Mouse (Mus musculus): ENCODE data around the gene Tmpo. TPM values are rescaled to one million over a fixed set of nuclear protein-coding genes. Genes with fewer than 3 reads are reported as not detected.
A peak's percentile ranks its signal among the peaks of the same experiment; 100 is the strongest.
"Not testable (repeated sequence)": the region's sequence is repeated elsewhere in the genome, so short reads cannot be mapped to it uniquely, and the experiment has no call there.

Tmpo gene
- total RNA-seq, 2 experiments from 2014 or later: 39.7 to 41.5 TPM

GRCm38 (mm10) chr10:91188684-91189287 lies 7.7 kb upstream of the Tmpo start:
- intact Hi-C loops (cut with DNase I): loop anchor here (2.0 kb wide), 1 partner anchor 18 kb away; no protein-coding TSS in a partner anchor
- DNase-seq (ENCODE audit: low spot score in 2 of 2): no peak

GRCm38 (mm10) chr10:91187872-91188271 lies 6.8 kb upstream of the Tmpo start:
- DNase-seq (ENCODE audit: low spot score in 2 of 2): peak; percentile 91 to 95
- intact Hi-C loops (cut with DNase I): loop anchor here (2.0 kb wide), 1 partner anchor 17 kb away; no protein-coding TSS in a partner anchor

GRCm38 (mm10) chr10:91187349-91187748 lies 6.2 kb upstream of the Tmpo start:
- intact Hi-C loops (cut with DNase I): no loop called here
- DNase-seq (ENCODE audit: low spot score in 2 of 2): no peak

GRCm38 (mm10) chr10:91185721-91186120 lies 4.6 kb upstream of the Tmpo start:
- intact Hi-C loops (cut with DNase I): no loop called here
- no peak for DNase-seq (ENCODE audit: low spot score in 2 of 2)

- DNase-seq (ENCODE audit: low spot score in 2 of 2); intact Hi-C loops (cut with DNase I): not testable (repeated sequence)
These were observed 3.8 kb upstream of the Tmpo start for GRCm38 (mm10) chr10:91184893-91185292.

- intact Hi-C loops (cut with DNase I): no loop called here
- DNase-seq (ENCODE audit: low spot score in 2 of 2): no peak
These were observed 2.2 kb upstream of the Tmpo start for GRCm38 (mm10) chr10:91183316-91183715.

- intact Hi-C loops (cut with DNase I): no loop called here
- DNase-seq (ENCODE audit: low spot score in 2 of 2): no peak
These were observed 1.3 kb upstream of the Tmpo start for GRCm38 (mm10) chr10:91182291-91182990.

GRCm38 (mm10) chr10:91181461-91182288 lies 560 bp upstream of the Tmpo start:
- peak; percentile 97 to 98 for DNase-seq (ENCODE audit: low spot score in 2 of 2)
- intact Hi-C loops (cut with DNase I): loop anchor here (1.0 kb wide), 1 partner anchor 10 kb away; no protein-coding TSS in a partner anchor

- intact Hi-C loops (cut with DNase I): no loop called here
- DNase-seq (ENCODE audit: low spot score in 2 of 2): no peak
These were observed 814 bp downstream of the Tmpo start for GRCm38 (mm10) chr10:91180301-91180700.

GRCm38 (mm10) chr10:91179834-91180233 lies 1.3 kb downstream of the Tmpo start:
- DNase-seq (ENCODE audit: low spot score in 2 of 2): no peak
- intact Hi-C loops (cut with DNase I): no loop called here

- intact Hi-C loops (cut with DNase I): no loop called here
- DNase-seq (ENCODE audit: low spot score in 2 of 2): no peak
These were observed 3.9 kb downstream of the Tmpo start for GRCm38 (mm10) chr10:91177201-91177600.

GRCm38 (mm10) chr10:91172329-91173100 lies 8.6 kb downstream of the Tmpo start:
- intact Hi-C loops (cut with DNase I): no loop called here
- DNase-seq (ENCODE audit: low spot score in 2 of 2): no peak

- peak; percentile 93 to 96 for DNase-seq (ENCODE audit: low spot score in 2 of 2)
- intact Hi-C loops (cut with DNase I): loop anchor here (1.0 to 2.0 kb wide), 3 partner anchors 10 to 65 kb away; partner anchors contain the start of gene Tmpo
These were observed 9.4 kb downstream of the Tmpo start for GRCm38 (mm10) chr10:91171455-91172328.

- intact Hi-C loops (cut with DNase I): loop anchor here (1.0 to 2.0 kb wide), 3 partner anchors 10 to 66 kb away; partner anchors contain the start of gene Tmpo
- no peak for DNase-seq (ENCODE audit: low spot score in 2 of 2)
These were observed 10.1 kb downstream of the Tmpo start for GRCm38 (mm10) chr10:91171041-91171440.

GRCm38 (mm10) chr10:91170143-91170941 lies 10.8 kb downstream of the Tmpo start:
- DNase-seq (ENCODE audit: low spot score in 2 of 2): peak; percentile 78 to 82
- intact Hi-C loops (cut with DNase I): loop anchor here (2.0 kb wide), 2 partner anchors 18 to 66 kb away; no protein-coding TSS in a partner anchor

GRCm38 (mm10) chr10:91169414-91170065 lies 11.6 kb downstream of the Tmpo start:
- DNase-seq (ENCODE audit: low spot score in 2 of 2): no peak
- intact Hi-C loops (cut with DNase I): loop anchor here (2.0 kb wide), 2 partner anchors 19 to 67 kb away; no protein-coding TSS in a partner anchor

GRCm38 (mm10) chr10:91167352-91167751 lies 13.8 kb downstream of the Tmpo start:
- DNase-seq (ENCODE audit: low spot score in 2 of 2): no peak
- intact Hi-C loops (cut with DNase I): no loop called here
